Mouse (Mus musculus) mesoderm, embryonic 11.5 days (tissue): ENCODE data around the gene Olfr658.

Experiments used
- DNase-seq: peaks from one replicate; pipeline ENCODE4 v3.0.0-alpha.2; 2012; ENCODE audit warnings: low read depth, low spot score

Gene Olfr658

GRCm38 (mm10) chr7:104646841-104647482, at the start of gene Olfr658:
Gene Olfr658, minus strand, starts transcription at chr7:104647305.
- peak; percentile 62 for DNase-seq

DNA sequence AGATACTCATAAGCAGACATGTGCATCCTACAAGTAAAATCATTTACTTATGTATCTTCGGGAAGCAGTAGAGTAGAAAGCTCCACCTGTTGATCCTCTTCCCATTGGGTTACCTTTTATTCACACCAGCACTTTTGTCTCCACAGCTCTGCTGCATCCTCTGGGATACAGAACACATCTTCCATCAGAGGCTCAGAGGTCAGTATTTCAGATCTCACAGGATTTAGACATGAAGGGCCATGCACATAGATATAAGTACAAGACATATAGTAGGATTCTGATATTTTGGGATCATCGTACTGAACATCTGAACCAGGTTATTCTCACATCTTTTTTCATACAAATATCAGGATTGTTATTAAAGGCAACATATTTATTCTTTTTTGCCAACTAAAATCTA, 39.1 kb upstream of the Olfr658 start, which contains the start of gene Olfr661:
Olfr661 (plus strand) TSS at position 301 of the 400 bp plus-strand sequence.
- DNase-seq, result no peak

- no peak for DNase-seq
These were observed 19.3 kb upstream of the Olfr658 start, which contains the start of gene Olfr659 for GRCm38 (mm10) chr7:104666453-104666852. Gene Olfr659, plus strand, starts transcription at chr7:104666753.

DNA sequence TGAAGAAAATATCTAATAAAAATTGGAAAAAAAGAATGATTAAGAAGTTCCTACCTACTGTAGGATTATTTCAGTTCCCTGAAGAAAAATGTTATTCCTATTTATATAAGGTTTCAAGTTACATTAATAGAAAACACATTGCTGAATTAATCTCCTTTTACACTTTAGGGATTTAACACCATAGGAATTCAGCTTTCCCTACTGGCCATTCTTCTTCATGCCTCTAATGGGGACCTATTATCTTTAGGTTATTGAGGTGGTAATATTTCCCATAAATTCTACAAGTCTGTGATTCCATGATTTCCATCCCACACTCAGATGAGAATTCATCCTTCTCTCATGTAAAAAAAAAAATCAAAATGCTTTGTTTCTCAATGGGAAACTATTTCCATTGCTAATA, 22.6 kb downstream of the Olfr658 start, which contains the start of gene Olfr657:
Olfr657 (plus strand) TSS at position 301 of the 400 bp plus-strand sequence.
- DNase-seq, result no peak

DNA sequence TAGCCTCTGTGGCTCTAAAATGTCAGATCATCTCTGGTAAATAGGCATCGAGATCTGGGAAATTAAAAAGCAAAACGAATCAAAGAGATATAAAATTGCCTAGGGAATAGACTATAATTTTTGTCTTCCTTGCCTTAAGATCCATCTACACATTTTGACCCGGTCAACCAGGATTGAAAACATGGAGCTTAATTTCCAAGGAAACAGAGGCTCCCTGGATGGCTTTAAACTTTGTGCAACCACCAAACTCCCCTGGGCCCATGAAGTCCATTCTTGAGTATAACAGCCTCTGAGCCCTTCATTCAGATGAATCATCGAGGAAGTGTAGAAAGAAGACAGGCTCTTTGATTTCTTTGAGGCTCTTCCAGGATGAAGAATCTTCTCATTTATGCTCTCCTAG, 33.5 kb downstream of the Olfr658 start, which contains the start of gene Olfr656:
Olfr656 (plus strand) TSS at position 301 of the 400 bp plus-strand sequence.
- no peak for DNase-seq

DNA sequence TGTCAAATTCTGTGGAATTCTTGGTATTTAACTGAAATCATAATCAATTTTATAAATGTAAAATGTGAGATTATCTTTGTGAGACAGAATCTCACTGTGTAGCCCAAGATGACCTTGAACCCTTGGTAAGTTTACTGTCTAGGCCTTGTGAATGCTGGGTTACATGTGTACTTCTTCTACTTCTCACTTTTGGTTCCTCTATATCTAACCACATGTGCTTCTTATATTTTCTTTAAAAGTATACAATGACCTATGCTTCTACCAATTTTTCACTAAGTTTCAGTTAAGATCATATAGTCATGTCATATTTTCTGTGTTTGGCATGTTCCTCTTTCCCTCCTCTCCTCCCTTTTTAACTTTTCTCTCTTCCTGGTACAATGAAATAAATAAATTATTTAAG, 42.4 kb downstream of the Olfr658 start:
- no peak for DNase-seq

- DNase-seq, result peak; percentile 35
These were observed 43.9 kb downstream of the Olfr658 start for GRCm38 (mm10) chr7:104603173-104603572.

- DNase-seq, result no peak
These were observed 45.4 kb downstream of the Olfr658 start, which contains the start of gene Olfr655 for GRCm38 (mm10) chr7:104601679-104602078. Gene Olfr655, minus strand, starts transcription at chr7:104601779.
